9 mouse cellular contexts compared by ENCODE assay signal in the genomic region with DNA sequence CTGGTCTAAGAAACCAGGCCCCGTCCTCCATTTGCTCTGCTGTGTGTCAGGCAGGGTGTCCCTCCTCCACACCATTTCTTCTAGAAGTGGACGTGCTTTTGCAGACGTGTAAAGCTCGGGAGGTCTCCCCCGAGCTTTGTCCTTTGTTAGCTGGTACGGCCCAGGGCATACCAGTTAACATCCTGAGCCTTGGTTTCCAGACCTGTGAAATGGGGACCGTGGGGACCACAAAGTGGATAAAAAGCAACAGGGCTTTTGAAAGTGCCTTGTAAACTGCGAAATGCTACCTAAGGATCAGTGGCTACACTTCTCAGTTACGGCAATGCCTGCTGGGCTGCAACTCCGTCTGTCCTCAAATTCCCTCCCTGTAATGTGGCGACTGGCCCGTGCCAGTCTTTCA. TPM values are rescaled to one million over a fixed set of nuclear protein-coding genes. Genes with fewer than 3 reads are reported as not detected.
DNase-seq lines count a peak whose midpoint lies in the region; ATAC-seq and TF ChIP-seq lines count a peak whose summit lies in the region.
"Had no signal": no experiment of that assay in that cellular context is flagged by ENCODE, and none has a peak within 500 bp of the region (broad histone marks: within the 10 kb centered on the region; RNA-seq: fewer than 3 reads in every experiment).

No protein-coding gene starts in this region.

- WGBS in liver, embryonic 12.5 days (ENCODE audit: insufficient replicate concordance): 18% methylated on average over 12 of the region's 12 CpGs

- H3K27ac ChIP-seq in ES-Bruce4 (ENCODE audit: insufficient read depth, low read length): no peak overlapping the region
- peak overlapping the region; percentile 84 for H3K27ac ChIP-seq in liver, embryonic 12.5 days

- DNase-seq in adrenal gland, adult (ENCODE audit: inconsistent age in 2 of 2, low spot score in 1 of 2): peak; percentile 16 to 75
- no peak for DNase-seq in adrenal gland, adult 18-20 months (ENCODE audit: low spot score in 2 of 2)
- DNase-seq in forelimb bud, embryonic 11.5 days (ENCODE audit: low read depth, low spot score): peak; percentile 35
- no peak for DNase-seq in ovary, postnatal 36 days (ENCODE audit: low spot score)
- no peak for DNase-seq in left cerebral cortex, postnatal 25 days (ENCODE audit: low spot score in 2 of 2)
- no peak for DNase-seq in thymus, postnatal 36 days
- DNase-seq: kidney, postnatal 36 days had no signal

- TF ChIP-seq EP300 in ES-Bruce4 (IDR thresholded peaks at IDR 0.05; ENCODE audit: insufficient read depth, low read depth, low read length): no peak

- no peaks in the 10 kb centered on the region for H3K4me1 ChIP-seq in ES-Bruce4 (ENCODE audit: control insufficient read depth, insufficient read depth, low read length)
- H3K4me1 ChIP-seq in liver, embryonic 12.5 days: peaks cover 40% of the 10 kb centered on the region

- H3K9me3 ChIP-seq in ES-Bruce4 (replicated peaks; ENCODE audit: control insufficient read depth, insufficient read depth, low read length, poor library complexity, severe bottlenecking): peaks cover 4% of the 10 kb centered on the region; the same call in 1 of the 2 replicates
- no peaks in the 10 kb centered on the region for H3K9me3 ChIP-seq in liver, embryonic 12.5 days (replicated peaks)

- no peak for ATAC-seq in liver, embryonic 12.5 days

- no peaks in the 10 kb centered on the region for H3K36me3 ChIP-seq in ES-Bruce4 (ENCODE audit: control insufficient read depth, insufficient read depth, low read length, poor library complexity, severe bottlenecking)
- H3K36me3 ChIP-seq in liver, embryonic 12.5 days: peaks cover 5% of the 10 kb centered on the region; the same call in 1 of the 2 replicates

- no peak overlapping the region for H3K4me3 ChIP-seq in ES-Bruce4 (ENCODE audit: low read depth, low read length)
- H3K4me3 ChIP-seq in liver, embryonic 12.5 days: peak overlapping the region; percentile 73

- peak overlapping the region; percentile 93; the same call in 1 of the 2 replicates for H3K9ac ChIP-seq in ES-Bruce4 (ENCODE audit: low read depth, poor library complexity, severe bottlenecking)
- peak overlapping the region; percentile 82 for H3K9ac ChIP-seq in liver, embryonic 12.5 days

- TF ChIP-seq POLR2A in ES-Bruce4 (IDR thresholded peaks at IDR 0.05; ENCODE audit: insufficient read depth, low read length): no peak

- intact Hi-C loops in left cerebral cortex, postnatal 25 days (cut with DNase I): no loop called here

- TF ChIP-seq CTCF in ES-Bruce4 (IDR thresholded peaks at IDR 0.05; ENCODE audit: low read depth, low read length): no peak

- H3K4me2 ChIP-seq in liver, embryonic 12.5 days: peak overlapping the region; percentile 75

- peaks cover 34% of the 10 kb centered on the region for H3K27me3 ChIP-seq in ES-Bruce4 (ENCODE audit: control insufficient read depth, insufficient read depth, low read length, poor library complexity, severe bottlenecking)
- peaks cover 89% of the 10 kb centered on the region for H3K27me3 ChIP-seq in liver, embryonic 12.5 days (replicated peaks)

RNA-seq across cellular contexts. Expression of a gene that starts 3.2 kb away (rescaled TPM):
- total RNA-seq in adrenal gland, adult 18-20 months (2021): 10 to 100 TPM; 61.1 to 71.2 TPM
- polyA plus RNA-seq in ES-Bruce4 (2011; ENCODE audit: insufficient read depth, insufficient read length, low read depth, missing spikeins): 160 and 162 TPM in 2 replicates
- 206 and 211 TPM in 2 replicates for polyA plus RNA-seq in liver, embryonic 12.5 days (2016; fragmentation: Nextera tagmentation; extraction: Ambion mirVana)
- 10 to 100 TPM; 29.5 to 43.0 TPM for total RNA-seq in left cerebral cortex, postnatal 25 days (2021)

Comparison
In these comparisons a context has a peak if more than half of its experiments do, and no peak if none do; other contexts are left out.
1. DNase-seq: peak in adrenal gland, adult (2 of 2) and forelimb bud, embryonic 11.5 days (single experiment); none in adrenal gland, adult 18-20 months (0 of 2), ovary, postnatal 36 days (single experiment), left cerebral cortex, postnatal 25 days (0 of 2) and thymus, postnatal 36 days (0 of 2).